Mouse (Mus musculus) CD4-positive, CD25-positive, alpha-beta regulatory T cell, adult 4 months (primary cell): ENCODE results near the gene Mllt6. TPM values are rescaled to one million over a fixed set of nuclear protein-coding genes. Genes with fewer than 3 reads are reported as not detected.
"Not testable (repeated sequence)": the region's sequence is repeated elsewhere in the genome, so short reads cannot be mapped to it uniquely, and the experiment has no call there.

ENCODE experiments used
- ATAC-seq: one replicate; pipeline ENCODE4 v1.8.0; 2017
- polyA plus RNA-seq, 2 experiments: library from polyadenylated mRNA; unstranded; fragments of 100-300 nt; shearing (Covaris generic); gene quantifications; one replicate each; pipeline ENCODE4 v1.2.1; 2017

Gene Mllt6
- polyA plus RNA-seq, 2 experiments from 2014 or later = 8.0 to 14.1 TPM

DNA sequence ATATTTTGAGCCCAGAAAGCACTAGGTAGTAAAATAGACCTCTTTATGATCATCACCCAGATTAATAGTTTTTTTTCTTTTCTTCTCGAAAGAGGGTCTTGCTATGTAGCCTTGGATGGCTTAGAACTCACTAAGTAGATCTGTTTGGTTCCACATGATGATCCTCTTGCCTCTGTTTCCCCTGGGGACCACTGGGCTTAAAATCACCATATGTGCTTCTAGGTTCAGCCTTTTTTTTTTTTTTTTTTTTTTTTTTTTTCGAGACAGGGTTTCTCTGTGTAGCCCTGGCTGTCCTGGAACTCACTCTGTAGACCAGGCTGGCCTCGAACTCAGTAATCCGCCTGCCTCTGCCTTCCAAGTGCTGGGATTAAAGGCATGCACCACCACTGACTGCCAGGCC lies 14.7 kb upstream of the Mllt6 start:
- not testable (repeated sequence) for ATAC-seq

DNA sequence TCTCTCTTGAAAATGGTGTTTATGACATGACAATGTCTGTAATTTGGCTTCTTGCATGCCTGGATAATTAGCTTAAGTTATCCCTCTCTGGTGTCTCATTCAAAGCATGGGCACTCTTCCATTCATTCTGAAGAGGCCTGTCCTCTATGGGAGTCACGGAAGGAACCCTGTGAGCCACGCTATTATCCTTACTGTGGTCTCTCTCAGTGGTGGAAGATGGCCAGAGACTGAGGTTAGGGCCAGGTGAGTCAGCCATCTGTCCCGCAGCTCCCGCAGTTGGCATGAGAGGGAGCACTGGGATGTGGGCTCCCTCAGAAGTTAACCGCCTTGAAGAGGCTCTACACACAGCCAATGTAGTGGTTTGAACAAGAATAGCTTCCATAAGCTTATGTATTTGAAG lies 12.9 kb upstream of the Mllt6 start:
- no peak for ATAC-seq

DNA sequence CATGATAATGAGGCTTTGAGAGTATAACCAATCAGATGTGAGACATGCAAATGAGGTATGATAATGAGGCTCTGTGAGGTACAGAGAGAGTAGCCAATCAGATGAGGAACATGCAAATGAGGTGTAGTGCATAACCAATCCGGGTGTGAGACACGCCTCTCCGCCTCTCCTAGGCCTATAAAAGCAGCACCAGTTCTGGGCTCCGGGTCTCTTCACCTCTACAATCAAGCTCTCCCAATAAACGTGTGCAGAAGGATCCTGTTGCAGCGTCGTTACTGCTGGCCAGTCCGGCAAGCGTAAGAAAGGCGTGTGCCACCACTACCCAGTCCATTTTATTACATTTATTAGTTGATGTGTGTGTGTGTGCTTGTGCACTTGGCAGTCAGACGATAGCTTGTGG lies 9.8 kb upstream of the Mllt6 start:
- not testable (repeated sequence) for ATAC-seq

DNA sequence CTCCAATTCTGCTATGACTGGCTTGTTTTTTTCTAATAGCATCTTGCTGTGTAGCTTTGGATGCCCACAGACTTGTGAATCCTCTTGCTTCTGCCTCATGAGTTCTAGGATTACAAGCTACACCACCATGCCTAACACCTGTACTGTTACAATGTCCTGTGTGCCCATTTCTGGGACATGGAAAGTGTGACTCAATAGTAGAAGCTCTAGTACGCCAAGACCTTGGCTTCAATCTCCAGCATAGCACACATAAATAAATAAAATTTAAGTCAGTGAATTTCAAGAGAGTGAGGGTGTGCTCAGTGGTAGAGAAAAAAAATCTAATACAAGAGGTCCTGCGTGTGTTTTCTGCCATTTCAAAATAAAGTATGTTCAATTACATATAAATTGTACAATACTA lies 9.0 kb upstream of the Mllt6 start:
- ATAC-seq = no peak

DNA sequence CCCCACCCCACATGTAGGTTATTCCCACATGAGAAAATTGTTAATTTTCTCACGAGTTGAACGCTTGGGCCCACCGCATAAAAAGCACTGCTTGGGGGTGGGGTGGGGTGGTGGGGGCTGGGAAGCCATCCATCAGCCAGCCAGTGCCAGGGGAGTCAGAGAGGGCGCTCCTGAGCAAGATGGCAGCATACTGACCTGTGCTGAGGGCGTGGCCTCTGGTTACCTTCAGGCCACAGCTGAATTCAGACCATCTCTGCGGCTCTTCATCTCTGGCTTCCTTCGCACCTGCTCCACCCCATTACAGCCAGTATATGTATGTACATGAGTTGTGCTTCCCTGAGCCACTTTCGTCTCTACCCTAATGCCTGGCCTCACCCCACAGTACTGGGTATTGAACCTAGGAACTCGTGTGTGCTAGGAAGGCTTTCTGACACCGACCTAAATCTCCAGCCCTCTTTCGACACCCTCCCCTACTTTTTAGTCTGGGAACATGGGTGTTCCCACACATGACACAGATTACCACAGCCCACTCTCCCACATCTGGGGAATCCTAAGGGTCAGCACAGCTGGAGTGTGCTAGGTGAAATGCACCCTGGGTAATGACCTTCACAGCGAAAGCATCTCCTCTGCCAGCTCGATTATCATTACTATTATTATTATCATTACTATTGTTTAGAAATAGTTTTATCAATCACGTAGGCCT lies 6.8 kb upstream of the Mllt6 start:
- ATAC-seq = no peak

DNA sequence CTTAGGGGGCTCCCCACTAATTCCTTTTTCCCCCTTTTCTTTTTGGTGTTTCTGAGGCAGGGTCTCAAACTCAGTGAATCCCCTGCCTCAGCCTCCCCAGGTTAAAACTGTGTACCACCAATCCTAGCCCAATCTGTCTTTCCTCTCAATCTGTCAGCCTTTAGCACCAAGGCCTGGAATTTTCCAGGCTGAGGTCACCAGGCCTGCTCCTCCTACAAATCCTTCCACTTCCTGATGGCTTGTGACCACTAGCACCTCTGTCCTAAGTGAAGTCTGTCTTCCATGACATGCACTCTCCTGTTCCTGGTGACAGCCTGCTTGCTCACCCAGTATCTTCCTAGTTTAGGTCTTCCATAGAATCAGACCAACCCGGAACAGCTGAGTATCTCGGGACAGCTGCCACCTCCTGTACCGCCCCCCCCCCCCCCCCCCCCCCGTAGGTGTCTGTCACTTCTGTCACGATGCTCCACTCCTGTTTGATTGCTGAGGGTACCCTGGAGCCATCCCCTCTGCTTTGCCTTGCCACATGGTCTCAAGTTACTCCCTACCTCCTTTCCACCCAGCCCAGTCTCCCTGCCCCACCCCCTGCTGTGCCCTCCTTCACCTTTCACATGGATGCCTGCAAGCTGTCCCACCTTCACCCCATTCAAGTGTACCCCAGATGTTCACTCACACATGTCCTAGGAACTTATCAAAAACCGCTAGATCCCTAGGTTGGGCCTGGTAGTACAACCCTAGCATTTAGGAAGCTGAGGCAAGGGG lies 5.8 kb upstream of the Mllt6 start:
- no peak for ATAC-seq

DNA sequence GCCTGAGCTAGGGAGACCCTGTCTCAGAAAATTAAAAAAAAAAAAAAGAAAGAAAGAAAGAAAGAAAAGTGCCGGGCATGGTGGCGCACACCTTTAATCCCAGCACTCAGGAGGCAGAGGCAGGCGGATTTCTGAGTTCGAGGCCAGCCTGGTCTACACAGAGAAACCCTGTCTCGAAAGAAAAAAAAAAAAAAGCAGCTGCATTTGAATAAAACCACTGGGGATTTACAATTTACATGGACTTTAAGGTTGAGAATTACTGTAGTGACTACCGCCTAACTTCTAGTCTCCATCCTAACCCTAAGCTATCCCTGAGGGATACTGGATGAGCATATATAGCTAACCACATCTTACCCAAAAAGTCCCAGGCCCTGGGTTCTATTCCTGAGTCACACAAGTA lies 5.2 kb upstream of the Mllt6 start:
- not testable (repeated sequence) for ATAC-seq

DNA sequence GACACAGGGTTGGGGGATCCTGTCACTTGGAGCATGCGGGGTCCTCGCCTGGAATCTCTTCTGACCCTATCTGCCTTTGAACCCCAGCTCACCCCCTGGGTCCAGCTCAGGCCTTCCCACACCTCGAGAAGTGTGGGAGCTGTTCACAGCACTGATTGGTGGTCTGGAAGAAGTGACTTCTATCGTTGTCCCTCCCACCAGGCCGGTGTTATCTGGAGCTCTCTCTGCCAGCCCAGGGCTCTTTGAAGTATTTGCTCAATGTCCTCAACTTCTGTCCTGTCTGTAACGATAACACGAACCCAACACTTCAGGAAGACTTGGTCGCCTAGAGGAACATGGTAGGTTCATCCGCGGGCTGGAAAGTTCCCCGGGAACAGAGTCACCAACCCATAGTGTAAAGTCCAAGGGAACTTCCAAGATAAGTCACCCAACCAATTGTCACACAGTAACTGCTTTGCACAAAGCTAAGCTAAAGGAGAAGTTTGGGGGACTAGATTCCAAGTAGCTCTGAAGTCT lies 4.4 kb upstream of the Mllt6 start:
- no peak for ATAC-seq

DNA sequence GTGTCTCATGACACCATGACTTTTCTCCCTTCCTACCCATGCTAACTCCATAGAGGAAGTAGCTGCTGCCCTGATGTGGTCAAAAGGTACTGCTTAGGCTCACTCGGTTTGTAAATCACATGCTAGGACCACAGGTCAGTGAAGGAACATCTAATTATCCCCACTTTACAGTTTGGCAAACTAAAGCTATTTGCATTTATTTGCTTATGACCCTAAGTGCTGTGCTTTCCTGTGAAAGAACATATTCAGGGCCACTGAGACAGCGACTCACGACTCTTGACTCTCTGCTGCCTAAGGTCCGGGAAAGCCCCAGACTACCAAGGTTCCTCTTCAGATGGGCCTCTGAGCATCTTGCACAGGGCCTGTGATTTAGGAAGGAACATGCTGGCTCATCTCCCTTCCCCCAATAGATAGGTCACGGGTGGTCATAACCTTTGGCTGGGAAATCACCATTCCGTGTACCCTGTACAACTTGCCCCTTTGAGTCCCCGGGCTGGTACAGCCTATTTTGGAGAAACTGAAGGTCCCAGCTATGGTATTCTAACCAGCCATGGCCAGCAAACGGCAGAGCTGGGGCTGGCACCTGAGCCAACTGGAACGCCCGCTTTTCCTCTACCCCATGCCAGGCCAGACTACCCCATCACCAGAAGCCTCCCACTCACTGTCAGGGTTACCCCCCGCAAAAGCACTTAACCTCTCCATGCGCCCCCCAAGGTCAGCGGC lies 3.8 kb upstream of the Mllt6 start:
- ATAC-seq = peak; percentile 71

DNA sequence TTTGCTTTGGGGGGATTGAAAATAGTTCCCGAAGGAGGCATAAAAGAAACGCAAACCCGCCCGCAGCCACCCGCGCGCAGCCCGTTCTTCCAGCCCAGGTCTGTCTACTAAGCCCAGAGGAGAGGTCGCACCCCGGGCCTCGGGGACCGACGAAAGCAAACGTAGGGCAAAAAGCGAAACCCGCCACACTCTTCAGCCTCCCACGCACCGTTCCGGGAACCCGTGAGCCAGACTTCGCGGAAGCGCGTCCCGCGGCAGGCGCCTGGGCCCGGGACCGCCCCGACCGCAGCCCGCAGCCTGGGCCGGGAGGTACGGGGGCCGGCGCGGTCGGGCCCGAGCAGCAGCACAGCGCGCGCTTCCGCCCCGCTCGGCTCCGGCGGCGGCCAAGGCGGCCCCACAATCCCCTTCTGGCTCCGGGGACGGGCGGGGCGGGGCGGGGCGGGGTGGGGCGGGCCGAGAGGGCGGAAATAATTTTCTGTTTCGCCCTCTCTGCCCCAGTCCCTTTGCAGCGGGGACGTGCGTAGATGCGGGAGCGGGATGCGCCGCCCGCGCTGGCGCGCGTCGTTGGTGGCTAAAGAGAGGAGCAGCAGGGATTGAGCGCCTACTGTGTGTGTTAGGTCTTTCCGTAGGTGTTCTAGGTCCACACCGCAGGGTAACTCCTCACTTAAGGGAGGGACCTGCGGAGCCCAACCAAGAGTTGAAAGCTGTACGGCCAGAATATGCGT lies 3.1 kb upstream of the Mllt6 start:
- peak; percentile 38 for ATAC-seq

DNA sequence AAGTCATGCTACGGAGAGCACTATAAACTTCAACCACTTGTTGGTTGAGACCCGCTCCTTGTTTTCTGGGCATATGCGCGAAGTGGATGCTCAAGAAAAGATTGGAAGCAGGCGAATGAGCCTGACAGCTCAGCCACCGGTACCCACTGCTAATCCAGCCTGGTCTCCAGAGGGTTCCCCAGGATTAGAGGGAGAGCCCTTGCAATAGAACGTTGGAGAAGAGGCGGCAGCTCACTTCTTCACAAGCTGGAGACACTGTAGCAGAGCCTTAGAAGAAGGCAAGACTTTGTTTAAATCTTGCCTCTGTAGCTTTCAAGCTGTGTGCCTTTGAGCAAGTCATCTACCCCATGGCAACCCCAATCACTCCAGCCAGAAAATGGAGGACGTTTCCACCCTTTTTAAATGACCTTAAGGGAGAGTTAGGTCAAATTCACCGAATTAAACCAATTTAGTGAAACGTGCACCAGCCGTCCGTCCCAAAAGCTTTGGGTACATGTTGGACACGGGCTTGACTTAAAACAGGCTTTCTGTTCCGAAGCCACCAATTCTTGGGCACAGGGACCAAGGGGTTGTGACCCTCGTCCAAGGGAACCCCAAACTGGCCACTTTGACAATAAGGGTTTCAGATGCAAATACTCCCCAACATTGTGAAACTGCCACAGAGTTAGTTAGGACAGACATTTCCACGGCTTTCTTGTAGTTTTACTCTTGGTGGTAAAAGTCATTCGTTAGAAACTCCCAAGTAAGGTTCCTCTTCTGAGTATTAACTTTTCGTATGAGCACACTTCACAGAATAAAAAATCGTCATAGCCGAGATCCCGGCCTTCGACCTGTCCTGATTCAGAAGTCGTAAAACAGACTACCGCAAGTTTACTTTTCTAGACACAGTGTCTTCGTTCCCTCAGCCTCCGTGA lies 2.2 kb upstream of the Mllt6 start:
- ATAC-seq = no peak

DNA sequence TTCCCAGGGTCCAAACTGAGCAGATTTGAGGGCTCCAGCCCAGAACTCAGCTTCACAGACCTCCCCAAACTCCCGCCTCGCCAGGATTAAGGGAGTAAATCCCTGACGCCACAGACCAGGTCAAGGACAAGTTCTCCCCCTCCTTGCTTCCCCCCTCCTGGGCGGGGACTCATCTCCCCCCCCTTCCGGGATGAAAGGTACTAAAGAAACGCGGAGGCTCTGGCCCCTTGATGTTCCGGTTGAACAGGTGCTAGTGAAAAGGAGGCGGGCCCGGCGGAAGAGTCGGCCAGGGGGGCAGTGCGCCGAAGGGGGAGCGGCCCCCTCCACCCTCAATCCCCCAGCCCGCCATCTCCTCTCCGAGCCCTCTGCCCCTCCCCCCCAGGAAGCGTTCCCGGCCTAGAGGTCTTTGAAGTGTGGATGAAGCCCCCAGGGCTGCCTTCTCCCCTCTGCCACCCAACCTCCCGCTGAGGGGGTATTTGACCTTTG lies 1.5 kb upstream of the Mllt6 start:
- ATAC-seq = no peak

DNA sequence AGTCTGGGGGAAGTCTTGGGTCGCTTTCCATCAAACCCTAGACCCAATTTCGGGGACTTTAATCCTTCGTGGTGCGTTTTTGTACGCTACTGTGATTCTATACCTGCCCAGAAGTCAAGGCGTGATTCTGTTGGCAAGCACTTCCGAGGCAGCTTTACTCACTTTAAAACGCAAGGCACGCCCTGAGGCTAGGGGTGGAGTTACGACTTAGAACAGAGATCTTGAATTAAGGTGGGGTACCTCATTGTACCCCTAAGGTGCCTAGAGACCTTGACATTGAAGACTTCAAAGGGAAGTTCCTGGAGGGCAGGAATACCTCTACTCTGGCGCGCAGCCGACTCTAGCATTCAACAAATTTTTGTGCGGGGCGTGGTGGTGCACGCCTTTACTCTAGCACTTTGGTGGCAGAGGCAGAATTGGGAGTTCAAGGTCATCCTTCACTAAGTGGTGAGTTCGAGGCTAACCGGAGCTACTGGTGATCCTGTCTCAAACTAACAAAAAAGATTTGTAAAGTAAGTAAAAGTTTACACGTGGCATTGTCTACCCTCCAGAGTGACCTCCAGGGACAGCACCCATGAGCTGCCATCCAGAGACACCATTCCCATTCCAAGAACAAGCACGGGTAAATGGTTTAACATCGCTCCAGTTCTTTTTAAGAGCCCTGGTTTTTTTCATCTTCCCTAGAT lies 864 bp upstream of the Mllt6 start:
- ATAC-seq = peak; percentile 33

DNA sequence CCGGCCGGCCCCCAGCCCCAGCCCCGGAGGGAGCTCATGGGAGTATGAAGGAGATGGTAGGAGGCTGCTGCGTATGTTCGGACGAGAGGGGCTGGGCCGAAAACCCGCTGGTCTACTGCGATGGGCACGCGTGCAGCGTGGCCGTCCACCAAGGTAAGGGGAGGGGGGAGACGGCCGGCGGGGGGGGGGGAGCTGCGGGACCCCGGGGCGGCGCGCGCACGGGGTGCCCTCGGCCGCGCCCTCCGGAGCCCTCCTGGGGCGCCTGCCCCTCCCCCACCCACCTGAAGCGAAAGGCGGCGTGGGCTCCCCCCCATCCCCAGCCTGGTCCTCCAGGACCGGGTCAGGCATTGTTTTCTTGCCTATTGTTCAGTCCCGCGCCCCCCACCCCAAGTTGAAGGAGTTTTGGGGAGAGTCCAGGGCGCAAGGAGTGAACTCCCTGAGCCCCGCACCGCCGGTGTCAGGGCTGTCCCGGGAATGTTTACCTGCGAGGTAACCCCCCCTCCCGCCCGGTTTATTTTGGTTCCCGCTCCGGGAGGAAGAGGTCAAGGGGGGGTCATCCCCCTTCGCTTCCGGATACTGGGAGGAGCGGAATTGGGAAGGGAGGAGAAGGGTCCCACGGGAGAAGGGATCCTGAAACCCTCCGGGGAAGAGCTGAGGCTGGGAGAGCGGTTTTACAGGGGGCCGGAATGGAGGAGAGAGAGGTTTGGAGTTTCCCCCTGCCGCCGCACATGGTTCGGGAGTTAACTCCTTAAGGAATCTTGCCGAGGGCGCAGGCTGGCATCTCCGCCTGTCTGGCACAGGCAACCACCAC lies 519 bp downstream of the Mllt6 start:
- no peak for ATAC-seq

DNA sequence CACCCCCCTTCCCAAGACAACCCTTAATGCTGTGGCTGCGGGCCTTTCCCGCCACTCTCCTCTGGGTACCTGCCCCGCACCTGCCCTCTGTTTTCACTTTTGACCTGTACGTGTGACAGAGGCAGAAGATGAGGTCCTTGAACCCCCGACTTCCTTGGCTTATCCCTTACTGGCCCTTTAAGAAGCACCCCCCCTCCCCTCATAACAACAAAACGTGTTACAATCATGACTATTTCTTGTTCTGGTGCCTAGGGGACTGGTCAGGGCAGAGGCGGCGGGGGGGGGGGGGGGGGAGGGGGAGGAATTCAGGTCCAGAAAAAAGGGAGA lies 1.1 kb downstream of the Mllt6 start:
- ATAC-seq = no peak

DNA sequence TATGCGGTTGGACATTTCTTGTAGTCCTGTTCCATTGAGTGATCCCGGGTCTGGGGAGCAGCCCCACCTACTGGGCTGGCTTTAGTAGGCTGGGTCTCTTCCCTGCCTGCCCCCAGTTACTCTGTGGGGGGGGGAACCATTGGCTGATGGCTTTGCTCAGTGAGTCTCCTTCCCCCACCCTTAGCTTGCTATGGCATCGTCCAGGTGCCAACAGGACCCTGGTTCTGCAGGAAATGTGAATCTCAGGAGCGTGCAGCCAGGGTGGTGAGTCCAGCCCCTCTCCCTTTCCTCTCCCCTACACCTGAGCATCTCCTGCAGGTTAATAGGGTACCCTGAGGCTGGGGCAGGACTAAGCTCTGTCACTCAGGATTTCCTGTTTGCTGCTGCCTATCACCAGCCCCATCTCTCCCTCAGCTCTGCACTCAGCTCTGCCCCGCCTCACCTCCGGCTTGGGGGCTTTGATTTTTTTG lies 1.6 kb downstream of the Mllt6 start:
- ATAC-seq = peak; percentile 63

DNA sequence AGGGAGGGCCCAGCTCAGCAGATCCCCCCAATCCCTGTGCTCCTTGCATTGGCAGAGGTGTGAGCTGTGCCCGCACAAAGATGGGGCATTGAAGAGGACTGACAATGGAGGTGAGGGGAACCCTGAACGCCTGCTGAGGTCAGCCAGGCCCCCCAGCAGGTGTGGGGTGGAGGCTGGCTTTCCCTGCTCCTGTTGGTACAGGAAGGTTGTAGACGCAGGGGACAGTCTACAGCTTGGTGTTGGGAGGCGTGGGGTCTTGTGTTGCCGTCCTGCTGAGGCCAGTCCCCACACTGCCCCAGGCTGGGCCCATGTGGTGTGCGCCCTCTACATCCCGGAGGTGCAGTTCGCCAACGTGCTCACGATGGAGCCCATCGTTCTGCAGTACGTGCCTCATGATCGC lies 2.2 kb downstream of the Mllt6 start:
- ATAC-seq = no peak

DNA sequence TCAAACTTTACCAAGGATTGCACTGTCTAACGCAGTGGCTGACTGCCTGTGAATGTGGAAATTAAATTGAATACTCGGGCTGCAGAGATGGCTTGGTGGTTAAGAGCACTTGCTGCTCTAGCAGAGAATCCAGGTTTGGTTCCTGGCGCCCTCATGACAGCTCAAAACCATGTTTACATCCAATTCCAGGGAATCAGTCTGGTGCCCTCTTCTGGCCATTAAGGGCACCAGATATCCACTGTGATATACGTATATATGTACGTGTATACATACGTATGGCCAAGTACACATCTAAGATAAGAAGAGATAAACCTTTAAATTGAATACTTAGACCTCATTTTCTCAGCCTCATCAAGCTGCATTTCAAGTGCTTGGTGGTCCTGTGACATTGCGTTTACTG lies 3.0 kb downstream of the Mllt6 start:
- no peak for ATAC-seq

DNA sequence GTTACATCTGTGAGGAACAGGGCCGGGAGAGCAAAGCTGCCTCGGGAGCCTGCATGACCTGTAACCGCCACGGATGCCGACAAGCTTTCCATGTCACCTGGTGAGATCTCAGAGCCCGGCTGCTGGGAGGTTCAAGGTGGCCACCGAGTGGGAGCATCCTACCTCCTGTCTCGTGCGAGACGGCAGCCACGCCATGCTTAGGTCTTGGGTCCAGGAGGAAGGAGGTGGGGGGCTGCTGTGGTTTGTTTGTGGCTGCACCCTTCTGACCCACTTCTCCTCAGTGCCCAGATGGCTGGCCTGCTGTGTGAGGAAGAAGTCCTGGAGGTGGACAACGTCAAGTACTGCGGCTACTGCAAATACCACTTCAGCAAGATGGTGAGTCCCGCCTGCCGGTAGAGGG lies 3.6 kb downstream of the Mllt6 start:
- ATAC-seq = no peak

DNA sequence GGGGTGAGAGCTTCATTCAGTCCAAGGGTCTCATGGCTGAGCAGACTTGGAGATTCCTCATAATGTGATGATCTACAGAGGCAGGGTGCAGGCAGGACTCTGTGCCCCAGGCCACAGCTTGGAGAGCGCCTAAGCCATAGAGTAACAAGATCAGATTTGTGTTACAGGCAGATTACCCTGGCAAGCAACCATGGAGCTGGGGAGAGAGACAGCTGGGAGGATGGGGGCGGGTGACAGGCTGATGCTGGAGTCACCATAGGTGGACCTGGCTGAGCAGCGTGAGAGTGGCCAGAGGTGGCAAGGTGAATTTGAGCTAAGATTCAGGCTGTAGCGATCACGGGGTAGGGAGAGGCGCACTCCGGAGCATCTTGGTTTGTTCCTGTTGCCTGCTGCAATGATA lies 4.9 kb downstream of the Mllt6 start:
- ATAC-seq = no peak
